Mouse (Mus musculus): ENCODE measurements around the gene Creb5. TPM values are rescaled to one million over a fixed set of nuclear protein-coding genes. Genes with fewer than 3 reads are reported as not detected.

Creb5 gene
- polyA plus RNA-seq, 1 experiment from 2014 or later: 5.0 TPM

GRCm38 (mm10) chr6:53356328-53356727 is 69.3 kb downstream of the Creb5 start:
- H3K9me3 ChIP-seq: no peaks in the 10 kb centered on the region
- no peak for ATAC-seq
- 88% methylated on average over 1 of the region's 1 CpGs for WGBS

DNA sequence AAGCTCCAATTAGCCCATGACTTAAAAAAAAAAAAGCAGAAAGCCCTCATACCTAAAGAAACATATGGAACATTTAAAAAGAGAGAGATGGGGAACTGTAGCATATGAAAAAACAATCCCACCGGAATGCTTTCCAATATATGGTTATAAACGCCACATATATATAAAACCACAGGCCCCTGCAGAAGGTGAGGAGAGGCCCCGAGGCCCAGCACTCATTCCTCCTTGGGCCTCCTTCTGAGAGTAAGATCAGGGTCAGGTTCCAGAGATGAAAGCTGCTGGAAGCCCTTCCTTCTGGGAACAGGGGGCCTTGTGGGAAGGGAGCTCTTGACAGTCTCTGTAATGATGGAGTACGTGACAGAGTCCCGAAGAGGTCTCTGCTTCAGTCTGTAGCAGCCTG is 76.5 kb downstream of the Creb5 start:
- 65% methylated on average over 5 of the region's 5 CpGs for WGBS

More at GRCm38 (mm10) chr6:53356328-53356727, 69.3 kb downstream of the Creb5 start:
- Histone ChIP-seq H3K27ac (no peak overlapping the region), H3K4me3 (replicated peaks) (no peak overlapping the region), H3K4me2 (replicated peaks) (no peak overlapping the region), H3K36me3 (no peaks in the 10 kb centered on the region), H3K4me1 (replicated peaks) (no peaks in the 10 kb centered on the region), H3K9ac (no peak overlapping the region), H3K27me3 (replicated peaks) (no peaks in the 10 kb centered on the region)

GRCm38 (mm10) chr6:53363981-53364391 is 76.9 kb downstream of the Creb5 start:
- no peak overlapping the region for H3K9ac ChIP-seq
- H3K36me3 ChIP-seq: no peaks in the 10 kb centered on the region
- H3K27ac ChIP-seq: no peak overlapping the region
- WGBS: 33% methylated on average over 4 of the region's 4 CpGs
- no peak for ATAC-seq
- H3K4me1 ChIP-seq (replicated peaks): peaks cover 4% of the 10 kb centered on the region; the same call in 1 of the 2 replicates
- H3K27me3 ChIP-seq (replicated peaks): no peaks in the 10 kb centered on the region
- H3K4me2 ChIP-seq (replicated peaks): no peak overlapping the region
- H3K9me3 ChIP-seq: no peaks in the 10 kb centered on the region
- H3K4me3 ChIP-seq (replicated peaks): no peak overlapping the region

More for the DNA sequence above, 76.5 kb downstream of the Creb5 start:
- Histone ChIP-seq H3K4me2 (replicated peaks) (no peak overlapping the region), H3K36me3 (no peaks in the 10 kb centered on the region), H3K9ac (no peak overlapping the region), H3K4me1 (replicated peaks) (peaks cover 4% of the 10 kb centered on the region; the same call in 1 of the 2 replicates), H3K9me3 (no peaks in the 10 kb centered on the region), H3K4me3 (replicated peaks) (no peak overlapping the region), H3K27me3 (replicated peaks) (no peaks in the 10 kb centered on the region), H3K27ac (no peak overlapping the region)
- ATAC-seq: no peak

GRCm38 (mm10) chr6:53369147-53369546 is 82.1 kb downstream of the Creb5 start:
- no peaks in the 10 kb centered on the region for H3K4me1 ChIP-seq (replicated peaks)
- H3K4me2 ChIP-seq (replicated peaks): no peak overlapping the region
- no peak overlapping the region for H3K27ac ChIP-seq
- H3K9me3 ChIP-seq: no peaks in the 10 kb centered on the region
- no peaks in the 10 kb centered on the region for H3K27me3 ChIP-seq (replicated peaks)
- H3K9ac ChIP-seq: no peak overlapping the region
- H3K4me3 ChIP-seq (replicated peaks): no peak overlapping the region
- H3K36me3 ChIP-seq: no peaks in the 10 kb centered on the region
- WGBS: 87% methylated on average over 5 of the region's 5 CpGs
- ATAC-seq: no peak

DNA sequence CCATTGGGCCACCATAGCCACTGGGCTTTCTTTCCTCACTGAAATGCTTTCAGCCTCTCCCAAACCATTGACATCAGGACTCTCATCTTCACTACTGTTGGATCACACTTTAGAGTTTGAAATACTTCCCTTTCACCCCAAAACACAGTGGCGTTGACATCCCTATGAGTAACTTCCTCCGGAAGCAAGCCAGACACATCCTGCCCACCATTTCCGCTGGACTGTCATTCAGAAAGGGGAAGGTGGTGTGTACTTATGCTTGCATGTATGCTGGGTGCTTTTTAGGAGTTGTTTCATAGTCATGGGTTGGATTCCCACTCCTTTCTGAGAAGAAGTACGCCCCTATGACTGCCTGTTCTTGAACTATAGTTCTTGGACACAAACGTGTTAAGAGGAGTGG is 82.9 kb downstream of the Creb5 start:
- Histone ChIP-seq H3K36me3 (no peaks in the 10 kb centered on the region), H3K9me3 (no peaks in the 10 kb centered on the region), H3K27ac (no peak overlapping the region), H3K4me2 (replicated peaks) (no peak overlapping the region), H3K4me3 (replicated peaks) (no peak overlapping the region), H3K9ac (no peak overlapping the region), H3K27me3 (replicated peaks) (no peaks in the 10 kb centered on the region), H3K4me1 (replicated peaks) (no peaks in the 10 kb centered on the region)
- no peak for ATAC-seq
- WGBS: 84% methylated on average over 5 of the region's 5 CpGs

- H3K4me1 ChIP-seq (replicated peaks): no peaks in the 10 kb centered on the region
Observed at GRCm38 (mm10) chr6:53371962-53372361, 84.9 kb downstream of the Creb5 start.

GRCm38 (mm10) chr6:53374315-53374941 is 87.4 kb downstream of the Creb5 start:
- Histone ChIP-seq H3K27ac (no peak overlapping the region), H3K9ac (no peak overlapping the region), H3K36me3 (no peaks in the 10 kb centered on the region), H3K27me3 (replicated peaks) (no peaks in the 10 kb centered on the region), H3K4me3 (replicated peaks) (no peak overlapping the region), H3K4me2 (replicated peaks) (no peak overlapping the region), H3K4me1 (replicated peaks) (no peaks in the 10 kb centered on the region), H3K9me3 (no peaks in the 10 kb centered on the region)
- no peak for ATAC-seq
- 38% methylated on average over 3 of the region's 3 CpGs for WGBS

More at GRCm38 (mm10) chr6:53371962-53372361, 84.9 kb downstream of the Creb5 start:
- no peak overlapping the region for H3K27ac ChIP-seq
- H3K9me3 ChIP-seq: no peaks in the 10 kb centered on the region
- H3K4me2 ChIP-seq (replicated peaks): no peak overlapping the region
- no peaks in the 10 kb centered on the region for H3K36me3 ChIP-seq
- ATAC-seq: no peak
- no peaks in the 10 kb centered on the region for H3K27me3 ChIP-seq (replicated peaks)
- 86% methylated on average over 9 of the region's 9 CpGs for WGBS
- H3K9ac ChIP-seq: no peak overlapping the region
- H3K4me3 ChIP-seq (replicated peaks): no peak overlapping the region

DNA sequence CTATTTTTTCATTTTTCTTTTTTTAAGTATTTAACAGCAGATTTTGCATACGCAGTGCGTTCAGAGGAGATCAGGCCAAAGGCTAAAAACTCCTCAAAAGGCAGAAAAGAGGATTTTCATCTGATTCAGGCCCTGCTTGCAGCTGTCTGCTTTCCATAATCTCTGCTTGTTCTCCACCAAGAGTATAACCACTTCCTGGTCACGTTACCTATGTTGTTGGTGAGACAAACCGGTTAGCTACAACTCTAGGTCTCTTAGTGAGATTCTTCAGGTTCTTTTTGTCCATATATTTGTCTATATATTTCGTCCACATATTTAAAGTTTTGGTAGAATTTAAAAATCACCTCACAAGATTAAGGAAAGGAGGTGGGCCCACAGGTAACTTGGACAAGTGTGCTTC is 102.2 kb downstream of the Creb5 start:
- 92% methylated on average over 5 of the region's 5 CpGs for WGBS
- no peak overlapping the region for H3K4me3 ChIP-seq (replicated peaks)
- H3K4me1 ChIP-seq (replicated peaks): peaks cover 2% of the 10 kb centered on the region
- H3K27me3 ChIP-seq (replicated peaks): no peaks in the 10 kb centered on the region
- no peak overlapping the region for H3K9ac ChIP-seq
- no peak for ATAC-seq
- no peak overlapping the region for H3K27ac ChIP-seq
- no peak overlapping the region for H3K4me2 ChIP-seq (replicated peaks)
- H3K9me3 ChIP-seq: no peaks in the 10 kb centered on the region
- no peaks in the 10 kb centered on the region for H3K36me3 ChIP-seq

DNA sequence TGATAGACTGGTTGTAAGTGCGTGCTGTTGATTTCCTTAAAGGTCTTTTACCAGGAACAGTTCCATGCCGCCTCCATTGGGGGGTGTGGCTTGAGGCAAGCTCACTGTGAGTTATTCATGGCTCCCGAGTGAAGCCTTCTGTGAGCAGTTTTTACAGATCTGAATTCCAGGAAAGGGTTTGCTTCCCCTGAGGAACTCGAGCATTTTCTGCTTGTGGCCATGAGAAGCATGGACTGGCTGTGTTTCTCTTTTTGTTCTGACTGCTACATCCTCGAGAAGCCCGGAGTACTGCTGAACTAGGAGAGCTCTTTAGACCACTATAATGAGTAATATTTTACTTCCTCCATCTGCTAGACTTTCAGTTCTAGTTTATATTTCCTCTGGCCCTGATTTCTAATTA is 103.3 kb downstream of the Creb5 start:
- peaks cover 2% of the 10 kb centered on the region for H3K4me1 ChIP-seq (replicated peaks)

GRCm38 (mm10) chr6:53394026-53394425 is 107.0 kb downstream of the Creb5 start:
- Histone ChIP-seq H3K9me3 (no peaks in the 10 kb centered on the region), H3K4me2 (replicated peaks) (no peak overlapping the region), H3K9ac (no peak overlapping the region), H3K4me3 (replicated peaks) (no peak overlapping the region), H3K27ac (no peak overlapping the region), H3K27me3 (replicated peaks) (no peaks in the 10 kb centered on the region), H3K36me3 (no peaks in the 10 kb centered on the region), H3K4me1 (replicated peaks) (peaks cover 2% of the 10 kb centered on the region)
- 27% methylated on average over 7 of the region's 7 CpGs for WGBS
- no peak for ATAC-seq

More for the DNA sequence above, 103.3 kb downstream of the Creb5 start:
- Histone ChIP-seq H3K36me3 (no peaks in the 10 kb centered on the region), H3K4me2 (replicated peaks) (no peak overlapping the region), H3K27me3 (replicated peaks) (no peaks in the 10 kb centered on the region), H3K9ac (no peak overlapping the region), H3K9me3 (no peaks in the 10 kb centered on the region), H3K27ac (no peak overlapping the region), H3K4me3 (replicated peaks) (no peak overlapping the region)
- ATAC-seq: no peak
- 19% methylated on average over 6 of the region's 6 CpGs for WGBS

- no peak for ATAC-seq
- H3K27ac ChIP-seq: no peak overlapping the region
- no peak overlapping the region for H3K4me2 ChIP-seq (replicated peaks)
- 72% methylated on average over 4 of the region's 4 CpGs for WGBS
- H3K4me1 ChIP-seq (replicated peaks): peaks cover 2% of the 10 kb centered on the region
- H3K9ac ChIP-seq: no peak overlapping the region
- H3K36me3 ChIP-seq: no peaks in the 10 kb centered on the region
- H3K9me3 ChIP-seq: no peaks in the 10 kb centered on the region
- H3K27me3 ChIP-seq (replicated peaks): no peaks in the 10 kb centered on the region
- H3K4me3 ChIP-seq (replicated peaks): no peak overlapping the region
Observed at GRCm38 (mm10) chr6:53395208-53395607, 108.1 kb downstream of the Creb5 start.

DNA sequence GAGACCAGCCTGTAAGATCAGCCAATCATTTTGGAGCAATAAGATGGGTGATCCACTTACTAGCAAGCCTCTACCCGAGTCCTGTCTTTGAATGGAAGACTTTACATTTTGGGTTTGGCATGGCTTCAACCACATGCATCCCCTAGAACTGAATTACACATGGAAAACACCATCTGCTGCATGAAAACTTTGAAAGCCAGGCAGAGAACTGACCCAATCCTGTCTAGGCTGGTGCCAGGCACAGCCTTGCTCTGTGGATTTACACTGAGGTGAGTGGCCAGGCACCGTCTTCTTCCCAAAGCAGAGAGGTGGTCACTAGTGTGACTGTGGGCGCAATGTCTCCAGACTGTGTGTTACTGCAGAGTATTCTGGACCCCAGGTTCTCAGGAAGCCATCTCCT is 109.4 kb downstream of the Creb5 start:
- no peak overlapping the region for H3K9ac ChIP-seq
- H3K4me3 ChIP-seq (replicated peaks): no peak overlapping the region
- H3K27me3 ChIP-seq (replicated peaks): no peaks in the 10 kb centered on the region
- no peak overlapping the region for H3K27ac ChIP-seq
- 87% methylated on average over 3 of the region's 3 CpGs for WGBS
- peaks cover 2% of the 10 kb centered on the region; the same call in 1 of the 2 replicates for H3K4me1 ChIP-seq (replicated peaks)
- no peaks in the 10 kb centered on the region for H3K36me3 ChIP-seq
- ATAC-seq: no peak
- no peaks in the 10 kb centered on the region for H3K9me3 ChIP-seq
- H3K4me2 ChIP-seq (replicated peaks): no peak overlapping the region

DNA sequence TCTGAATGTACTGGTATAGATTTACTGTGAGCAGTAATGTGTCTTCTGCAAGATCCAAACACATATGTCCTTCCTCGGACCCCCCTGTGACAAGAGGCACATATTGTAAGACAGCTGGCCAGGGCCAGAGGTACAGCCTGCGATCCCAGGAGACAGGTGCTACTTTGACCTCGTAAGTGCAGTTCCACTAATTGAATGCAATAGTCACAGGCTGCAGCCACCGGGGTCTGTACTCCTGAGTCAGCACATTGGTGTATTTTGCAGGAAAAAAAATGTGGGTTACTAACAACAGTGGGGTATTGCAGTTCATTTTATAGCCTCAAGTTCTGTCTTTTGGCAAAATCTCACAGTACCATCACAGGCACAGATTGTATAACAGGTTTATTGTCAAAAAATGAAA is 110.7 kb downstream of the Creb5 start:
- H3K4me1 ChIP-seq (replicated peaks): peaks cover 2% of the 10 kb centered on the region; the same call in 1 of the 2 replicates
- H3K4me3 ChIP-seq (replicated peaks): no peak overlapping the region
- no peaks in the 10 kb centered on the region for H3K36me3 ChIP-seq
- 65% methylated on average over 4 of the region's 4 CpGs for WGBS
- H3K4me2 ChIP-seq (replicated peaks): no peak overlapping the region
- H3K27ac ChIP-seq: no peak overlapping the region
- no peak for ATAC-seq
- no peaks in the 10 kb centered on the region for H3K27me3 ChIP-seq (replicated peaks)
- no peak overlapping the region for H3K9ac ChIP-seq
- H3K9me3 ChIP-seq: no peaks in the 10 kb centered on the region
